Mouse (Mus musculus): Measurements from ENCODE around the gene Cep68. TPM values are rescaled to one million over a fixed set of nuclear protein-coding genes. Genes with fewer than 3 reads are reported as not detected.
"Not testable (repeated sequence)": the region's sequence is repeated elsewhere in the genome, so short reads cannot be mapped to it uniquely, and the experiment has no call there.

Cep68 gene
- polyA plus RNA-seq, 1 experiment from 2014 or later = 34.1 TPM

GRCm38 (mm10) chr11:20237976-20238375, 11.3 kb downstream of the Cep68 start:
- peaks cover 77% of the 10 kb centered on the region for H3K36me3 ChIP-seq
- ATAC-seq (ENCODE audit: low FRiP score, low read depth) = no peak

DNA sequence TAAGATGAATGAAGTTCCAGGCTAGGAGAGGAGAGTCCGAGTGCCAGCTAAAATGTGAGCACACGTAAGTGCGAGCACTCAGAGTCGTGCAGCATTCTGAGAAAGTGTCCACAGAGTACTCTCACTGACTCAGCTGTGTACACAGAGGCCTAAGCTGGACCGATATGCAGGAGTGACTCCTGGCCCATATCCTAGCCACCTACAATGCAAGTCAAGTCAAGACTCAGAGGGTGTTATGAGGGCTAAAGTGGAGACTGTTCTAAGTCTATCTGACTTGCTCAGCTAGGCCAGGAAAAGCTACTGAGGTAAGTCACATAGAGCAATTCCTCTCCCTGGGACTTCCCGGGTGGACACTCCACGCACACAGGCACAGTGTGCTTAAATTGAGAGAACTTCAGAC, 12.2 kb downstream of the Cep68 start:
- 94% methylated on average over 7 of the region's 7 CpGs for WGBS
- Histone ChIP-seq H3K36me3 (peaks cover 85% of the 10 kb centered on the region), H3K9ac (no peak overlapping the region), H3K4me1 (no peaks in the 10 kb centered on the region), H3K27me3 (replicated peaks) (no peaks in the 10 kb centered on the region), H3K4me2 (replicated peaks) (no peak overlapping the region), H3K9me3 (no peaks in the 10 kb centered on the region), H3K27ac (no peak overlapping the region), H3K4me3 (no peak overlapping the region)
- no peak for ATAC-seq (ENCODE audit: low FRiP score, low read depth)

More at GRCm38 (mm10) chr11:20237976-20238375, 11.3 kb downstream of the Cep68 start:
- H3K27ac ChIP-seq = no peak overlapping the region
- 0 out of 2 replicates have a peak, but pooled peaks cover under 1% of the 10 kb centered on the region for H3K4me1 ChIP-seq
- 94% methylated on average over 3 of the region's 3 CpGs for WGBS
- no peaks in the 10 kb centered on the region for H3K9me3 ChIP-seq
- H3K9ac ChIP-seq = no peak overlapping the region
- no peak overlapping the region for H3K4me3 ChIP-seq
- no peaks in the 10 kb centered on the region for H3K27me3 ChIP-seq (replicated peaks)
- no peak overlapping the region for H3K4me2 ChIP-seq (replicated peaks)

- H3K27me3 ChIP-seq (replicated peaks) = no peaks in the 10 kb centered on the region
- H3K36me3 ChIP-seq = peaks cover 83% of the 10 kb centered on the region
- no peak overlapping the region for H3K4me3 ChIP-seq
- WGBS = 74% methylated on average over 3 of the region's 3 CpGs
- H3K9me3 ChIP-seq = no peaks in the 10 kb centered on the region
- no peak overlapping the region for H3K9ac ChIP-seq
- H3K4me2 ChIP-seq (replicated peaks) = no peak overlapping the region
- H3K27ac ChIP-seq = no peak overlapping the region
- ATAC-seq (ENCODE audit: low FRiP score, low read depth) = no peak
- no peaks in the 10 kb centered on the region for H3K4me1 ChIP-seq
Measured at GRCm38 (mm10) chr11:20234233-20234632, 15.0 kb downstream of the Cep68 start.

DNA sequence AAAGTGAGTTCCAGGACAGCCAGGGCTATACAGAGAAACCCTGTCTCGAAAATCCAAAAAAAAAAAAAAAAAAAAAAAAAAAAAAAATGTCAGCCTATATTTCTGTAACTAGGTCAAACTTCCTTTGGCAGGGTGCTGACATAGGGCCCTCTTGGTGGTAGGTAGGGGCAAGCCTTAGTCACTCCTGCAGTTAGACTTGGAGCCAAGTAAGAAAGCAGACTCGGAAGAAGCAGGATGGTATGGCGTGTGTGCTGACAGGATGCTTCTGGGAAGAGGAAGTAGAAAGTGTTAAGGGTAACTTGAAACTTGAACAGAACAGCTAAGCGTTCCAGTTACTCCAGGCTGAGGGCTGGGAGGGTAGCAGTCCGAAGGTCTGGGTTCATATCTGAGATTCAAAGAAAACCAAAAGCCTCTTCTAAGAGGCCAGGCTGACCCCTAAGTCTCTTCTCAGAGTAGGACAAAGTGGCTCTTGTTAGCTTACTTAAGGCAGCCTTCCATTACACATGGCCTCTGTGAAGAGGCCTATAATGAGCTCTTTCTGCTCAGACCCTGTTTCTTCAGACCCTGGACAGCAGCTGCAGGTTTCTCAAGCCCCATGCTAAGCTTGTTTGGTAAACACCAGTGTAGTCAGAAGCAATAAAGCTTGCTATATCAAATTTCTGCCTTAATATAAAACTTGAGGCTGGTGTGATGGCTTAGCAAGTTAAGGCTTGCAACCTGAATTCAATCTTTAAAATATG, 17.0 kb downstream of the Cep68 start:
- no peak for ATAC-seq (ENCODE audit: low FRiP score, low read depth)
- 81% methylated on average over 5 of the region's 5 CpGs for WGBS
- H3K4me1 ChIP-seq = no peaks in the 10 kb centered on the region
- H3K27ac ChIP-seq = no peak overlapping the region
- H3K4me2 ChIP-seq (replicated peaks) = no peak overlapping the region
- H3K9me3 ChIP-seq = no peaks in the 10 kb centered on the region
- peaks cover 76% of the 10 kb centered on the region for H3K36me3 ChIP-seq
- H3K9ac ChIP-seq = no peak overlapping the region
- no peak overlapping the region for H3K4me3 ChIP-seq
- no peaks in the 10 kb centered on the region for H3K27me3 ChIP-seq (replicated peaks)

DNA sequence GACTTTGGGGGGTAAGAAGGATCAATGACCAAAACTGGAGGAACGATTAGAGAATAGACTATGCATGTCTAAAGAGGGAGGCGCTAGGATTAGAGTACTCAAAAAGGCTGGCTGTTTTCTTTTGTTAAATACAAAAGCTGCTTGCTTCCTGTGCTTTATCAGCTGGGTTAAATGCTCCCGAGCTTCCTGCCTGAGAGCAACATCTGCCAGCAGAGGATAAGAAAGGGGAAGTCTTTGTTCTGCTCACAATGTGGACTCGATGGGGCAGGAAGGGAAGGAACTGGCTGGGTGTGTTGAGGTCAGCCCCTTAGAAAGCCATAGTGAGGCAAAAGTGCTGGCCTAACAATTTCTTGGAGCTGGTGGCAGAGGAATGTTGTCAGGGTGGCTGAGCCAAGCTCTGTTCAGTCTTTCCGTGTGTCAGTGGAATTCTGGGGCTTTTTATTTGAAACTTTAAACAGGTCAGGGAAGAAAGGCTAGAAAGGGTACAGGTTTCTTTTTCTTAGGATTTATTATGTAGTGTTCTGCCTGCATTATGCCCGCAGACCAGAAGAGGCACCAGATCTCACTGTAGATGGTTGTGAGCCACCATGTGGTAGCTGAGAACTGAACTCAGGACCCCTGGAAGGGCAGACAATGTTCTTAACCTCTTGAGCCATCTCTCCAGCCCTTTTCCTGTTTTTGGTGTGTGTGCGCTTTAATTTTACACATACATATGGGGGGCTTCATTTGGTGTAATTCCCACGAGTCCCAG, 17.9 kb downstream of the Cep68 start:
- H3K4me2 ChIP-seq (replicated peaks) = no peak overlapping the region
- peaks cover 67% of the 10 kb centered on the region for H3K36me3 ChIP-seq
- WGBS = 51% methylated on average over 8 of the region's 8 CpGs
- no peaks in the 10 kb centered on the region for H3K27me3 ChIP-seq (replicated peaks)
- H3K27ac ChIP-seq = no peak overlapping the region
- H3K9ac ChIP-seq = no peak overlapping the region
- H3K4me3 ChIP-seq = no peak overlapping the region
- no peaks in the 10 kb centered on the region for H3K4me1 ChIP-seq
- no peaks in the 10 kb centered on the region for H3K9me3 ChIP-seq
- no peak for ATAC-seq (ENCODE audit: low FRiP score, low read depth)

GRCm38 (mm10) chr11:20230286-20230685, 18.9 kb downstream of the Cep68 start:
- Histone ChIP-seq H3K27me3 (replicated peaks) (no peaks in the 10 kb centered on the region), H3K9ac (no peak overlapping the region), H3K4me1 (no peaks in the 10 kb centered on the region), H3K27ac (no peak overlapping the region), H3K4me2 (replicated peaks) (no peak overlapping the region), H3K36me3 (peaks cover 66% of the 10 kb centered on the region), H3K9me3 (no peaks in the 10 kb centered on the region), H3K4me3 (no peak overlapping the region)
- 95% methylated on average over 1 of the region's 1 CpGs for WGBS
- no peak for ATAC-seq (ENCODE audit: low FRiP score, low read depth)

- no peaks in the 10 kb centered on the region for H3K27me3 ChIP-seq (replicated peaks)
- H3K27ac ChIP-seq = no peak overlapping the region
- no peak for ATAC-seq (ENCODE audit: low FRiP score, low read depth)
- no peaks in the 10 kb centered on the region for H3K4me1 ChIP-seq
- H3K4me2 ChIP-seq (replicated peaks) = no peak overlapping the region
- no peaks in the 10 kb centered on the region for H3K9me3 ChIP-seq
- H3K4me3 ChIP-seq = no peak overlapping the region
- WGBS = 87% methylated on average over 4 of the region's 4 CpGs
- no peak overlapping the region for H3K9ac ChIP-seq
- H3K36me3 ChIP-seq = peaks cover 64% of the 10 kb centered on the region
Measured at GRCm38 (mm10) chr11:20229311-20229710, 19.9 kb downstream of the Cep68 start.

DNA sequence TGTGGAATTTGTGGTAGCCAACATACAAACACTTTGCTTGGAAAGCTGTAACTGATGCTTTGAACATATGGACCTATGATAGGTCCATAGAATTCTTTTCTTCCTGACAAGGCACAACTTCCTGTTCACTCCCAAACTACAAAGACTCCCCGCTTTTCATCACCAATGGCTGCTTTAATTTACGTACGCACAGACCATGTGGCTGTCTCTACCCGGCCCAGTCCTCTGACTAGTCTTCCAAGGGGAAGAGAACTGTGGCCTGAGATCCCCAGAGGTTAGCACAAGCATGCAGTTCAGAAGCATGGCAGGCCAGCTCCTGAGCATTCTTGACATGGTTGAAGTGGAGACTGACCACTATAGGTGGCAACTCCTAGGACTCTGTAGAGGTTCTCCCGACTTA, 20.6 kb downstream of the Cep68 start:
- WGBS = 86% methylated on average over 5 of the region's 5 CpGs
- Histone ChIP-seq H3K36me3 (peaks cover 65% of the 10 kb centered on the region), H3K4me3 (no peak overlapping the region), H3K27me3 (replicated peaks) (no peaks in the 10 kb centered on the region), H3K4me2 (replicated peaks) (no peak overlapping the region), H3K9me3 (no peaks in the 10 kb centered on the region), H3K9ac (no peak overlapping the region), H3K27ac (no peak overlapping the region), H3K4me1 (no peaks in the 10 kb centered on the region)
- no peak for ATAC-seq (ENCODE audit: low FRiP score, low read depth)

DNA sequence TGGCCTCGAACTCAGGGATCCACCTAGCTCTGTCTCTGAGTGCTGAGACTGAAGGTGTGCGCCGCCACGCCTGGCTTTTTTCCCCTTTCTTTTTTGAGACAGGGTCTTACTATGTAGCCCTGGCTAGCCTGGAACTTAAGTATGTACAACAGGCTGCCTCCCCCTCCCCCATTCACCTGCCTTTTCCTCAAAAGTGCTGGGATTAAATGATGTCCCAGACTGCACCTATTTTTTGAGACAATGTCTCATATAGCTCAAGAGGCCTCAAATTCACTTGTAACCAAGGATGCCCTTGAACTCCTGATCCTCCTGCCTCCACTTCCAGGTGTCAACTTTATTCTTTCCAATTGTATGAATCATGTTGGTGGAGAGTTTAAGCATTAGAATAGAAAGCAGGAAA, 23.3 kb downstream of the Cep68 start:
- no peak for ATAC-seq (ENCODE audit: low FRiP score, low read depth)
- WGBS = 97% methylated on average over 4 of the region's 4 CpGs
- H3K9ac ChIP-seq = no peak overlapping the region
- no peaks in the 10 kb centered on the region for H3K9me3 ChIP-seq
- H3K27me3 ChIP-seq (replicated peaks) = no peaks in the 10 kb centered on the region
- no peaks in the 10 kb centered on the region for H3K4me1 ChIP-seq
- H3K4me2 ChIP-seq (replicated peaks) = no peak overlapping the region
- H3K27ac ChIP-seq = no peak overlapping the region
- no peak overlapping the region for H3K4me3 ChIP-seq
- H3K36me3 ChIP-seq = peaks cover 60% of the 10 kb centered on the region

- 87% methylated on average over 6 of the region's 6 CpGs for WGBS
- H3K4me2 ChIP-seq (replicated peaks) = no peak overlapping the region
- H3K27me3 ChIP-seq (replicated peaks) = no peaks in the 10 kb centered on the region
- H3K9me3 ChIP-seq = no peaks in the 10 kb centered on the region
- H3K27ac ChIP-seq = no peak overlapping the region
- H3K9ac ChIP-seq = no peak overlapping the region
- ATAC-seq (ENCODE audit: low FRiP score, low read depth) = no peak
- H3K4me3 ChIP-seq = no peak overlapping the region
- H3K4me1 ChIP-seq = no peaks in the 10 kb centered on the region
- H3K36me3 ChIP-seq = peaks cover 49% of the 10 kb centered on the region
Measured at GRCm38 (mm10) chr11:20224196-20224595, 25.0 kb downstream of the Cep68 start.

- not testable (repeated sequence) for H3K4me1 ChIP-seq
Measured at GRCm38 (mm10) chr11:20221671-20222070, 27.6 kb downstream of the Cep68 start.

GRCm38 (mm10) chr11:20217227-20217626, 32.0 kb downstream of the Cep68 start:
- H3K9me3 ChIP-seq = no peaks in the 10 kb centered on the region
- no peak overlapping the region for H3K4me2 ChIP-seq (replicated peaks)
- ATAC-seq (ENCODE audit: low FRiP score, low read depth) = no peak
- 100% methylated on average over 1 of the region's 1 CpGs for WGBS
- no peak overlapping the region for H3K4me3 ChIP-seq
- H3K4me1 ChIP-seq = no peaks in the 10 kb centered on the region
- H3K9ac ChIP-seq = no peak overlapping the region
- peaks cover 38% of the 10 kb centered on the region for H3K36me3 ChIP-seq
- no peak overlapping the region for H3K27ac ChIP-seq
- H3K27me3 ChIP-seq (replicated peaks) = no peaks in the 10 kb centered on the region

More at GRCm38 (mm10) chr11:20221671-20222070, 27.6 kb downstream of the Cep68 start:
- not testable (repeated sequence) for H3K27me3 ChIP-seq (replicated peaks); H3K4me3 ChIP-seq; ATAC-seq (ENCODE audit: low FRiP score, low read depth); H3K4me2 ChIP-seq (replicated peaks); H3K9me3 ChIP-seq; H3K9ac ChIP-seq; H3K27ac ChIP-seq
- peaks cover 60% of the 10 kb centered on the region for H3K36me3 ChIP-seq
- WGBS = no CpG with 5 or more reads among the region's 1 CpGs
